Mouse (Mus musculus) lung, embryonic 15.5 days (tissue): ENCODE data around the gene 4931406C07Rik. TPM values are rescaled to one million over a fixed set of nuclear protein-coding genes. Genes with fewer than 3 reads are reported as not detected.

Experiments
- ATAC-seq: fragments of 200-750 bp; cut with Nextera tagmentation; 2 replicates; pipeline ENCODE4 v1.8.0; 2017; ENCODE audit warnings: moderate number of reproducible peaks, borderline replicate concordance; ENCODE audit not compliant: low FRiP score, low TSS enrichment; ENCODE audit errors: extremely low read depth
- H3K27ac ChIP-seq: fragments of 300-500 bp; sonication (generic); 2 replicates; pipeline ENCODE4 v1.5.1; 2015; ENCODE audit warnings: moderate library complexity, mild to moderate bottlenecking, inconsistent platforms
- H3K27me3 ChIP-seq: fragments of 300-500 bp; sonication (generic); 2 replicates; pipeline ENCODE4 v1.6.1; 2015; ENCODE audit warnings: inconsistent platforms
- H3K36me3 ChIP-seq: fragments of 300-500 bp; sonication (generic); 2 replicates; pipeline ENCODE4 v1.6.1; 2015; ENCODE audit warnings: inconsistent platforms
- H3K4me1 ChIP-seq: fragments of 300-500 bp; sonication (generic); 2 replicates; pipeline ENCODE4 v1.6.1; 2015; ENCODE audit warnings: inconsistent platforms
- H3K4me2 ChIP-seq: fragments of 300-500 bp; sonication (generic); 2 replicates; pipeline ENCODE4 v1.6.1; 2015; ENCODE audit warnings: inconsistent platforms, mild to moderate bottlenecking, moderate library complexity
- H3K4me3 ChIP-seq: fragments of 300-500 bp; sonication (generic); 2 replicates; pipeline ENCODE4 v1.5.1; 2015; ENCODE audit warnings: mild to moderate bottlenecking, inconsistent platforms
- H3K9ac ChIP-seq: fragments of 300-500 bp; sonication (generic); 2 replicates; pipeline ENCODE4 v1.6.1; 2015; ENCODE audit warnings: inconsistent platforms
- H3K9me3 ChIP-seq: fragments of 300-500 bp; sonication (generic); 2 replicates; pipeline ENCODE4 v1.6.1; 2016; ENCODE audit warnings: inconsistent platforms
- WGBS: fragments of 180-500 bp; shearing (Covaris S2); methylation state at CpG from one replicate; pipeline ENCODE4 v1.1.7; 2015; 5-methylcytosine and 5-hydroxymethylcytosine counted together
- polyA plus RNA-seq: library from polyadenylated mRNA; unstranded; fragments of >200 nt; fragmentation: Nextera tagmentation; extraction: Ambion mirVana; gene quantifications from 2 replicates; pipeline ENCODE4 v1.2.1, GENCODE M21; 2015

The 4931406C07Rik gene
- polyA plus RNA-seq, 1 experiment from 2014 or later = 10.0 TPM

DNA sequence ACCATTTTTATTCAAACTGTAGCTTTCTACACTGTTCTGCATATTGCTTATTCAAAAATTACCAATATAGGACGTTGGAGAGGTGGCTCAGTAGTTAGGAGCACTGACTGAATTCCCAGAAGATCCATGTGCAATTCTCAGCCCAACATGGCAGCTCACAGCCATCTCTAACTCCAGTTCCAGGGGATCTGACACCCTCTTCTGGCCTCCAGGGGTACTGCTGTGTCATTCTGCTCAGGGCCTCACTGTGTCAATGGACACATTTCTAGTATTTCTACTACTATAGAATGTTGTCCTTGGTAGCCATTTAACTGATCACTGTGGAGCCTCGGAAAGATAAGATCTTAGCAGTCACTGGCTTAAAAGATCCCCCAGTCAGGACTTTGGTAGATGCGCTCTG is 20.8 kb downstream of the 4931406C07Rik start:
- Histone ChIP-seq H3K36me3 (no peaks in the 10 kb centered on the region), H3K4me3 (no peak overlapping the region), H3K9me3 (no peaks in the 10 kb centered on the region), H3K4me2 (no peak overlapping the region), H3K27me3 (no peaks in the 10 kb centered on the region), H3K4me1 (peaks cover 4% of the 10 kb centered on the region), H3K9ac (no peak overlapping the region), H3K27ac (no peak overlapping the region)
- no peak for ATAC-seq
- 60% methylated on average over 3 of the region's 3 CpGs for WGBS

- no peak overlapping the region for H3K27ac ChIP-seq
- WGBS = 35% methylated on average over 5 of the region's 5 CpGs
Measured at GRCm38 (mm10) chr9:15280491-15280879, 25.8 kb downstream of the 4931406C07Rik start.

DNA sequence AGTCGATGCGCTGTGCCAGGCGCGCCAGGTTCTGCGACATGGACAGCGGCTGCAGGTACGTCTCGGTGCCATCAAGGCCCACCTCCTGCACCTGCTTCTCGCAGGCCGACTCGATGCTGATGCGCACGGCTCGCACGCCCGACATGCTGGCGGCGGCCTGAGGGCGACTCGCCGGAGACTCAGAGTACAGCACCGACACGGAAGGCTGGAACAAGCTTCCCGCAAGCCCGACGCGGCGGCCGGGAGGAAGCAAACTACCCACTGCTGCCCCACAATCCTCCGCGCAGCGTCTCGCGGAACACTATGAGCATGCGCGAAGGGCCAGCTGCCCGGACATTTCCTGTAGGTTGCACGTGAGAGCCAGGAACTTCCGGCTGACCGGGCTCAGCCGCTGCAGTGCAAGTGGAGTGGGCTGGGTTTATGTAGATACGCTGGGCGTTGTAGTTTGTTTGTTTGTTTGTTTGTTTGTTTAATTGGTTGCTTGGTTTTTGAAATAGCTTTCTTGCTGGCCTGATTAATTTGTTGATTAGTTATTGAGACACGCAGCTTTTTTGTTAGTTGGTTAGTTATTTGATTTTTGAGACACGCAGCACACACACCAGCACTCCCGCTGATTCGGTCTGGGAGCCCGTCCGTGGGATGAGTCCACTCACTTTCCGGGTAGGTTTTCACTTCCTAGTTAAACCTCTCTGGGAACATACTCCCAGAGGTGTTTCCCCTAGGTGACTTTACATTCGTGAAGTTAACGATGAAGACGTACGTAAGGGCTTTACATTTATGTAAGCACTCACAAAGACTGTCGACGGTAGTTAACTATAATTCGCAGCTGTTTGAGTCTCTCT is 26.4 kb downstream of the 4931406C07Rik start, which contains the start of gene Med17:
Med17 (minus strand) TSS at position 283 of the 842 bp plus-strand sequence.
- ATAC-seq = peak; percentile 97
- Histone ChIP-seq H3K27ac (peak within 1 kb of the TSS; percentile 89), H3K9ac (peak within 1 kb of the TSS; percentile 92), H3K4me2 (peak within 1 kb of the TSS; percentile 65), H3K36me3 (peaks cover 14% of the 10 kb centered on the region), H3K9me3 (no peaks in the 10 kb centered on the region), H3K4me3 (peak within 1 kb of the TSS; percentile 77), H3K4me1 (peaks cover 11% of the 10 kb centered on the region), H3K27me3 (no peaks in the 10 kb centered on the region)
- WGBS = under 1% methylated on average over 57 of the region's 57 CpGs

More at GRCm38 (mm10) chr9:15280491-15280879, 25.8 kb downstream of the 4931406C07Rik start:
- peak overlapping the region; percentile 61 for H3K9ac ChIP-seq
- peaks cover 8% of the 10 kb centered on the region for H3K36me3 ChIP-seq
- peak overlapping the region; percentile 65 for H3K4me2 ChIP-seq
- H3K9me3 ChIP-seq = no peaks in the 10 kb centered on the region
- peak overlapping the region; percentile 77 for H3K4me3 ChIP-seq
- no peaks in the 10 kb centered on the region for H3K27me3 ChIP-seq
- peaks cover 11% of the 10 kb centered on the region for H3K4me1 ChIP-seq
- no peak for ATAC-seq

- peak overlapping the region; percentile 89 for H3K27ac ChIP-seq
- peak overlapping the region; percentile 92 for H3K9ac ChIP-seq
- H3K9me3 ChIP-seq = no peaks in the 10 kb centered on the region
- H3K4me2 ChIP-seq = peak overlapping the region; percentile 65
- WGBS = 9% methylated on average over 19 of the region's 19 CpGs
- peaks cover 20% of the 10 kb centered on the region for H3K36me3 ChIP-seq
- ATAC-seq = no peak
- no peaks in the 10 kb centered on the region for H3K27me3 ChIP-seq
- peak overlapping the region; percentile 77 for H3K4me3 ChIP-seq
- H3K4me1 ChIP-seq = peaks cover 11% of the 10 kb centered on the region
Measured at GRCm38 (mm10) chr9:15279139-15279648, 27.1 kb downstream of the 4931406C07Rik start.

DNA sequence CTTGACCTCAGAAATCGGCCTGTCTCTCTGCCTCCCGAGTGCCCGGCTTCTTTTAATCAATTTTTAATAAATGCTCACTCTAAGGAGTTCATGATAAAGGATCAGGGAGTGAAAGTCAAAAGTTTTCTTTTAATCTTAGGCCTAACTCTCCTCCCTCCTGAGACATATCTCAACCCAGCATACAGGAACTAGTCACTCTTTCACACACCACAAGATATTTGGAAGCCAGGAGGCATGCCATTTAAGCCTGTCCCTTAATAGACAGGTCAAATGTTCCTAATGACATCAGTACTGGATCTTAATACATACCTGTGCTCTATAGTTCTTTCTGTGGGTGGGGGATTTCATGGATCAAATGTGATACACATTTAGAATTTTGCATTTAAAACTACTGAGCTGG is 27.9 kb downstream of the 4931406C07Rik start:
- Histone ChIP-seq H3K36me3 (peaks cover 28% of the 10 kb centered on the region), H3K27ac (no peak overlapping the region), H3K4me1 (peaks cover 11% of the 10 kb centered on the region), H3K4me3 (0 out of 2 replicates have a peak overlapping the region, but pooled peaks have one; percentile 77), H3K9ac (no peak overlapping the region), H3K27me3 (no peaks in the 10 kb centered on the region), H3K9me3 (no peaks in the 10 kb centered on the region), H3K4me2 (peak overlapping the region; percentile 65; the same call in 1 of the 2 replicates)
- ATAC-seq = no peak
- 77% methylated on average over 3 of the region's 3 CpGs for WGBS

DNA sequence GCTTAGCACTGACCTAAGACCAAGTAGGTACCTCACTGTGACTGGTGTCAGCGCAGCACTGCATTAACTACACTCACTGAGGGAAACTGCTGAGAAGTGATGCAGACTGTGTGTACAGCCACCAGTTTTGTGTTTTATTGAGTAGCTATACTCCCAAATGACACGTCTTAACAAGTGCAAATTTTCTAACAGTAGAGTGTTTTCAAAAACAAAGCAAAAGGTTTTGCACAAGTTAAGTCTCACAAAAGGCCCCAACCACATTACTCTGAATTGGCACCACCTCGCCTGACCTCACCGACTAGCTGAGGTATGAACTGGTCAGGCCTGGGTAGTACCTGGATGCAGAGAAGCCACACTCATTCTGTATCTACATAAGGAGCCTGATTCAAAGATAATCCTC is 29.4 kb downstream of the 4931406C07Rik start:
- peaks cover 11% of the 10 kb centered on the region for H3K4me1 ChIP-seq
- H3K36me3 ChIP-seq = peaks cover 42% of the 10 kb centered on the region
- no peak overlapping the region for H3K27ac ChIP-seq
- no peaks in the 10 kb centered on the region for H3K27me3 ChIP-seq
- H3K4me3 ChIP-seq = no peak overlapping the region
- 89% methylated on average over 4 of the region's 4 CpGs for WGBS
- H3K4me2 ChIP-seq = no peak overlapping the region
- no peaks in the 10 kb centered on the region for H3K9me3 ChIP-seq
- H3K9ac ChIP-seq = no peak overlapping the region
- ATAC-seq = no peak

GRCm38 (mm10) chr9:15273981-15274380 is 32.3 kb downstream of the 4931406C07Rik start:
- Histone ChIP-seq H3K27ac (no peak overlapping the region), H3K4me2 (no peak overlapping the region), H3K9me3 (no peaks in the 10 kb centered on the region), H3K27me3 (no peaks in the 10 kb centered on the region), H3K4me1 (peaks cover 4% of the 10 kb centered on the region; the same call in 1 of the 2 replicates), H3K36me3 (peaks cover 70% of the 10 kb centered on the region), H3K4me3 (no peak overlapping the region), H3K9ac (no peak overlapping the region)
- 85% methylated on average over 2 of the region's 2 CpGs for WGBS
- no peak for ATAC-seq

DNA sequence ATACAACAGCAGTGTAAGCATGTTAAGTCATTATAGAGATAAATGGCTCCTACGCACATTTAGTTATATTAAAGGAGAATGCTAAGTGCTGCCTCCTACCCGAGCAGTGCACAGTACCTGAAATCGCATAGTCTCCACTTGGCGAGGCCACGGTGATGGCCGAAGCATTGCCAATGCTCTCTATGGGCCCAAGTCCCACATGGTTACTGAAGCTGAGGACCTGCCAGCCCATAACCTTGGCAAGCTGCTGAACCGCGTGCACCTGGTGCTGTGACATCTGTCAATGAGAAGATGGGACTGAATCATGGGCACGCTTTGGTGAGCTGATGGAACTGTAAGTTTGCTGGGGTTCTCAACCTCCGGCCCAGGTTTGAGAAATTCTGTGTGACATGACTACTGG is 42.8 kb downstream of the 4931406C07Rik start:
- no peak overlapping the region for H3K4me2 ChIP-seq
- H3K27ac ChIP-seq = no peak overlapping the region
- H3K9ac ChIP-seq = no peak overlapping the region
- WGBS = 95% methylated on average over 10 of the region's 10 CpGs
- no peaks in the 10 kb centered on the region for H3K4me1 ChIP-seq
- H3K36me3 ChIP-seq = peaks cover 74% of the 10 kb centered on the region
- ATAC-seq = no peak
- H3K4me3 ChIP-seq = no peak overlapping the region
- H3K27me3 ChIP-seq = no peaks in the 10 kb centered on the region
- H3K9me3 ChIP-seq = no peaks in the 10 kb centered on the region

DNA sequence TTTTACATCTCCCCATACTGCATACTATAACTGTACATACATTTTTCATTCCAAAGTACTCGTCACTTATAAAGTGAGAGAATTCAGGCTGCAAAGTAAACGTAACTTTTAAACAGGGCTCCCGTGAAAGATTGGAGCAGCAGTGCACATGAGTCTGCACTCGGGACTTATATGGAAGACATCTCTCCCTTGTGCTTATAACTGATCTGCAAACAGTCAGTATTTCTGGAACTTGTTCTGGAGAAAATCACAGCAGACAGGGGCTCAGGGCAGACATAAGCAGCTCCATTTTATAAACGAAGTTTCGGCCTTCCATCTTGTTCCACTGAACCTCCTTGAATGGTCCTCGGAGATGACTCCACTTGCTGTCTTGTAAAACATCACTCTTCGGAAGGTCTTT is 44.3 kb downstream of the 4931406C07Rik start:
- no peaks in the 10 kb centered on the region for H3K4me1 ChIP-seq
- H3K27me3 ChIP-seq = no peaks in the 10 kb centered on the region
- no peak overlapping the region for H3K4me2 ChIP-seq
- 87% methylated on average over 8 of the region's 8 CpGs for WGBS
- no peaks in the 10 kb centered on the region for H3K9me3 ChIP-seq
- no peak overlapping the region for H3K27ac ChIP-seq
- no peak overlapping the region for H3K9ac ChIP-seq
- peaks cover 61% of the 10 kb centered on the region for H3K36me3 ChIP-seq
- no peak overlapping the region for H3K4me3 ChIP-seq
- no peak for ATAC-seq

GRCm38 (mm10) chr9:15256214-15256613 is 50.0 kb downstream of the 4931406C07Rik start:
- WGBS = 59% methylated on average over 3 of the region's 3 CpGs
- H3K27me3 ChIP-seq = no peaks in the 10 kb centered on the region
- H3K4me3 ChIP-seq = no peak overlapping the region
- no peaks in the 10 kb centered on the region for H3K4me1 ChIP-seq
- H3K4me2 ChIP-seq = no peak overlapping the region
- H3K36me3 ChIP-seq = peaks cover 8% of the 10 kb centered on the region; the same call in 1 of the 2 replicates
- ATAC-seq = no peak
- H3K9me3 ChIP-seq = no peaks in the 10 kb centered on the region
- H3K27ac ChIP-seq = no peak overlapping the region
- H3K9ac ChIP-seq = no peak overlapping the region

DNA sequence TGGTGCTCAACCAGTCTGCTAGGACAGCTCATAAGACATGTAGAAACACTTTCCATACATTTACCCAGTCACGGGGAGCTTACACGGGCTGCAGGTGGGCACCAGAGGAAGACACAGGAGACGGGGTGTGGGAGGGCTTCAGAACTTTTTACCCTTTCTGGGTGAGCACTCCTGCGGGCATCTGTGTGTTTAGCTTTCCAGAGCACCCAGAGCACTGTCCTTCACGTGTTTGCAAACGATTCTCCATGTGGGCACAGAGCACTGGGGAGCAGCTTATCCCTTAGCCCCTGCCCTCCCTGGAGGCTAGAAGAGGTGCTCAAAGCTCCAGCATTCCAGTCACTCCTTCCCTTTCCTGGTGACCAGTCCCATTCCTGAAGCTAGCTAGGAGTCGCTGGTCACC is 51.7 kb downstream of the 4931406C07Rik start:
- Histone ChIP-seq H3K36me3 (no peaks in the 10 kb centered on the region), H3K9me3 (no peaks in the 10 kb centered on the region), H3K4me2 (no peak overlapping the region), H3K4me1 (no peaks in the 10 kb centered on the region), H3K27me3 (no peaks in the 10 kb centered on the region), H3K27ac (no peak overlapping the region), H3K4me3 (no peak overlapping the region), H3K9ac (no peak overlapping the region)
- no peak for ATAC-seq
- 81% methylated on average over 7 of the region's 7 CpGs for WGBS

- Histone ChIP-seq H3K9me3 (no peaks in the 10 kb centered on the region), H3K4me1 (no peaks in the 10 kb centered on the region), H3K36me3 (no peaks in the 10 kb centered on the region), H3K4me2 (no peak overlapping the region), H3K27me3 (no peaks in the 10 kb centered on the region), H3K4me3 (no peak overlapping the region), H3K27ac (no peak overlapping the region), H3K9ac (no peak overlapping the region)
- ATAC-seq = no peak
- WGBS = 59% methylated on average over 7 of the region's 7 CpGs
Measured at GRCm38 (mm10) chr9:15252196-15252595, 54.1 kb downstream of the 4931406C07Rik start.
